Mouse (Mus musculus) left cerebral cortex, adult 9 months (tissue): ENCODE measurements around the gene Rrn3.
"Not testable (repeated sequence)": the region's sequence is repeated elsewhere in the genome, so short reads cannot be mapped to it uniquely, and the experiment has no call there.

ENCODE experiments used
- DNase-seq, 2 experiments: peaks; one replicate each; pipeline ENCODE4 v3.0.0; 2022; ENCODE audit warnings: low spot score in 2 of 2

Gene Rrn3

GRCm38 (mm10) chr16:13785932-13786331, 5.4 kb downstream of the Rrn3 start:
- no peak for DNase-seq

GRCm38 (mm10) chr16:13793441-13793840, 12.9 kb downstream of the Rrn3 start:
- not testable (repeated sequence) for DNase-seq

DNA sequence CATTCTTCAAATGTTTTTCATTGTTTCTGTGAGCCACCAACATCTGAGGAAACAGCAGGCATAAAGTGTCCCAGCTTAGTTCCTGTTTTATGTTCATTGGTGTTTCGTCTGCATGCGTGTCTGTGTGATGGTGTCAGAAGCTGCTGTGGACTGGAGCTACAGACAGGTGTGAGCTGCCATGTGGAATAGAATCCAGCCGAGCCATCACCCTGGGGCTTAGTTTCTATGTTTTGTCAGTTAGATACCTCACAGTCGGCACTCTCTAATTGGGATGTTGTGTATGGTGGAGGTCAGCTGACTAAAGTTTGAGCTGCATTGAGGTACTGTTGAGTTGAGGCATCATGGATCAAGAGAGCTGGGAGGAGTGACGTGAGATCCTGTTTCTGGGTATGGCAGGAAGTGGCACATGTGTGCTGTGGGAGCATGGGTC, 16.3 kb downstream of the Rrn3 start:
- no peak for DNase-seq

DNA sequence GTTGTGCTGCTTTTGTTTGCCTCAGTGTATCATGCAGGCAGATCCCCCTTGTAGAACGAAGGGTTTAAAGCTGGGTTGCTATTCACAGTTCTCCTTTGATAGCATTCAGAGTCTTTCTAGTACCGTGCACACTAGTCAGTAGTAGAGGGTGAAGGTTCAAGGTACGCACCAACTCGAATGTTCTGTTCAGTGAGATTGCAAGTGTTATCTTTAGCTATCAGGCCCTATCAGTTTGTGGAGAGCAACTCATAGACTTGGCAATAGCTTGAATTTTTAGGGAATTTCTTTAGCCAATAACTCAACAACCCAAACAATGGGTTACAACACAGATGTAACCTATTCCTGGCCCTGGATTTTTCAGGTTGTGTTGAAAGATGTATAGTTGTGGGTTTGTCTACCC, 20.7 kb downstream of the Rrn3 start:
- DNase-seq, result no peak

DNA sequence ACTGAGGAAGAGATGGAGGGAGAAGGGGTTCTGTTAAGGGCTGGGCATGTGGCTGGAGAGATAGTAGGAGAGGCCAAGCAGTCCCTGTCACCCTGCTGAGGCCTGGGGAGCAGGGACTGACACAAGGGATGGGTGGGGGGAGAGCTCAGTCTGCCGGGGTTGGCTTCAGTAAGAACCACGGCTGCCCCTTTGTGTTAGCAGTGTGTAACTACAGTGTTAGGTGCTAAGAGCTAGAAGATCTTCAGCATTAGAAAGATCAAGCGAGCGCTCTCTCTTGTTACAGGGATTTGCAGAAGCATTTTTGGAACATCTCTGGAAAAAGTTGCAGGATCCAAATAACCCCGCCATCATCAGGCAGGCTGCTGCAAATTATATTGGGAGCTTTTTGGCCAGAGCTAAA, 24.2 kb downstream of the Rrn3 start:
- DNase-seq, result no peak

DNA sequence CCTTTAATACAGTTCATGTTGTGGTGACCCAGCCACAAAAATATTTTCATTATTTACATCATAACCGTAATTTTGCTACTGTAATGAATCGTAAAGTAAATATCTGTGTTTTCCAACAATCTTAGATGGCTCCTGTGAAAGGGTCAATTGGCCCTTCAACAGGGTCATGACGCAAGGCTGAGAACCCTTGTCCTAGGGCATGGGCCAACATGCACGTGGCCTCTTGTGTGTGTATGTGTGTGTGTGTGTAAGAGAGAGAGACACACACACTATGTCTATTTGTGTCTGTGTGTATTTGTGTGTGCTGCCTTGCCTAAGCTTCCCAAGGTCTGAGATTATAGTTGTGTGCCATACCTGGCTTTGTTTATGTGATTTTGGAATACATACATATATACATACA, 27.1 kb downstream of the Rrn3 start:
- no peak for DNase-seq

DNA sequence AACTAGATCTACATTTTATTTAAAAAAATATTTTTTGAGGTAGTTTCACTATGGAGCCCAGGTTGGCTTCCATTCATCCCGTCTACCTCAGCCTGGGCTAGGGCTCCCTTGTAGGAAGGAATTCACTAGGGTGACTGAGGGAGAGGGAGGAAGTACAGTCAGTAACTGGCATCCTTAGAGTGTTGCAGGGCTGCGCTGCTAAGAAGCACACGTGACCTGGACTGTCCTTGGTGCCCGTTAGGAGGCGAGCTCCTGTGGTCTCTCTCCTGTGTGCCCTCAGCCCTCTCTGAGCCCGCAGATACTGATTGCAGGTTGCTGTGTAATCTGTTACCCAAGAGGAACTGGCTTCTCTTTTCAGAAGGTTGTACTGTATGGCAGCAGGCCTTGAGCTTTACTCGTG, 27.9 kb downstream of the Rrn3 start:
- DNase-seq, result no peak

- no peak for DNase-seq
Measured at GRCm38 (mm10) chr16:13812152-13812551, 31.6 kb downstream of the Rrn3 start.

DNA sequence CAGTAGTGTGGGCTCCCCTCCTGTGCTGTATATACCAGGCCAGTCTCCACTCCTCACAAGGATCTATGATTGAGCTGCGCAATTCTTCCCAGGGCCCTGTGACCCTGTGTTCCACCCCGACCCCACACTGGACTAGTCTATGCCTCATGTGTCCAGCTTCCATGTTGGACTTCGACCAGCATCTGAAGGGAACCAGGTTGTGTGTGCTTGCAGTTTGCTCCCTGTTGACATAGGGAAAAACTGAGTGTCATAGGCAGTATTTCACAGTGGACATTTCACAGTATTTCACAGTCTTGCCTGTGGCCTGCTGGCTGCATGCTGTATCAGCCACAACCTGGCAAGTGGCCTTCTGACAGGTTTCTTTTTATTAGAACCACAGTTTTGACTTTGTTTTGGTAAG, 32.7 kb downstream of the Rrn3 start:
- DNase-seq, result no peak

- peak; percentile 90 to 94 for DNase-seq
Measured at GRCm38 (mm10) chr16:13818560-13819393, 38.3 kb downstream of the Rrn3 start, which contains the start of gene Ntan1. Ntan1 (plus strand) TSS chr16:13818845.

- DNase-seq, result peak in 1 of 2 experiments; percentile 35
Measured at GRCm38 (mm10) chr16:13819394-13819743, 38.9 kb downstream of the Rrn3 start.

- peak in 1 of 2 experiments; percentile 15 for DNase-seq
Measured at GRCm38 (mm10) chr16:13819806-13820500, 39.4 kb downstream of the Rrn3 start.

DNA sequence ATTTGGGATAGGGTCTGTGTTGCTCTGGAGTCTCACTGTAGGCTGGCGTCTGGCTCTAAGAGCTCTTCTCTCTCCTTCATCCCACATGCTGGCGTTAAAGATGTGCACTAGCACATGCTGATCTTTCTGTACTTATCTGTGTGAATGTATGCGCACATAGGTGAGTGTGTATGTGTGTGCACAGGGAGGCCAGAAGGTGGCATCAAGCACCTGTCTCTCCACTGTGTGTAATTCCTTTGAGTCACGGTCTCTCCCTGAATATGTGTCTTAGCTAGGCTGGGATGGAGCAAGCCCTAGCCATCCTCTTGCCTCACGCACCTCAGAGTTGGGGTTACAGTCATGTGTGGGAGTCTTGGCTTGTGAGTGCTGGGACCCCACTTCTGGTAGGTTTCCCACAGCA, 40.3 kb downstream of the Rrn3 start:
- no peak for DNase-seq

GRCm38 (mm10) chr16:13825781-13826490, 45.4 kb downstream of the Rrn3 start:
- DNase-seq, result no peak

DNA sequence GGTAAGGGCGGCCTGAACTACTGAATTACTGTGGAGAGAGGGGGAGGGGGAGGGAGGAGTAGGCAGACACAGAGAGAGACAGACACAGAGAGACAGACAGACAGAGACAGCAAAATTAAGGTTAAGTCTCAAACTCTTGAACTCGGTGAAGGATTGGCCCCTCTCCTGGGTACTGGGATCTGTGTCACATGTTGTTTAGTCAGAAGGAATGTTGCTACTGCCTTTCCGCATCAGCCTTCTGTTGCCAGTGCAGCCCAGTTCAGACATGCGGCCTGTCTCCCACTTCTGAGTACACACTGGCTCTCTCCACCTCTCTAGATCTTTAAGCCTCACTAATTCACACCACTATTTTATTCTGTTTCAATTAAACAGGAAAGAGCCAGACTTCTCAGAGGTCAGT, 46.0 kb downstream of the Rrn3 start:
- DNase-seq, result no peak

DNA sequence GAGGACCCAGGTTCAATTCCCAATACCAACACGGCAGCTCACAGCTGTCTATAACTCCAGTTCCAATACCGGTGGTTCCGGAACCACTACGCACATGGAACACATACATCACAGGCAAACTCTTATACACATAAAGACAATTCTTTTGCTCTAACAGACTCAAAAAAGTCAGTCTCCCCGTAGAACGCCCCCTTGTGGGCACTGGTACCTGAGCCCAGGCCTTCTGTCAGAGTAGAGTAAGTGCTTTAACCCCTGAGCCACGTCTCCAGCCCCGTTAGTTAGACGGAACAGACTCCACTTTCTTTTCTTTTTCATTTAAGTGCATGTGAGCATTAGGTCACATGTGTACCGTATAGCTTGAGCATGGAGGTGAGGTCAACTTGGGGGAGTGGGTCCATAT, 49.9 kb downstream of the Rrn3 start:
- no peak for DNase-seq

GRCm38 (mm10) chr16:13831606-13832005, 51.1 kb downstream of the Rrn3 start:
- DNase-seq, result no peak

GRCm38 (mm10) chr16:13834382-13834781, 53.9 kb downstream of the Rrn3 start:
- DNase-seq, result no peak

- DNase-seq, result no peak
Measured at GRCm38 (mm10) chr16:13840056-13840455, 59.5 kb downstream of the Rrn3 start.

GRCm38 (mm10) chr16:13840956-13841355, 60.4 kb downstream of the Rrn3 start:
- DNase-seq, result no peak

DNA sequence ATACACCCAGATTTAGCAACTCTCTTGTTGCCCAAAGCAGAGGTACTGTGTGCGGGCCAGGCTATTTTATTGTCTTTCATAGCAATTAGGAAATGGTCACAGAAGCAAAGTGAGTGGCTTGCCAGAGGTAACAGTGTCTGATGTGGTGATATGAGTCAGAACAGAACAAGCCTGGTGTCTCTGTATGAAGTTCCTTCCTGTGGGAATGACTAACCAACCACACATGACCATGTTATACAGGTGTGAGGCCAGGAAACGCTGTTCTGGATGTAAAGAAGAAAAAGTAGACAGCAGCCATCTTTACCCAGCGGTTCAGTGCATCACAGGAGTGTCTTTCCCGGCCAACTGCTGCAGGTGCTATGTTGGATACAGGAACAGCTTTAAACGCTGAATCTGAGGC, 64.5 kb downstream of the Rrn3 start:
- DNase-seq, result no peak

- DNase-seq, result no peak
Measured at GRCm38 (mm10) chr16:13846675-13847074, 66.2 kb downstream of the Rrn3 start.

GRCm38 (mm10) chr16:13848310-13848709, 67.8 kb downstream of the Rrn3 start:
- DNase-seq, result no peak
